Mouse (Mus musculus) megakaryocyte, embryonic 14.5 days (primary cell): Measurements from ENCODE around the gene Fsd2.

ENCODE experiments used
- FLI1 ChIP-seq: IDR thresholded peaks from 2 replicates; pipeline ENCODE4 v1.6.1; 2012; ENCODE audit warnings: low read length, inconsistent platforms, mixed read lengths
- GATA1 ChIP-seq: IDR thresholded peaks from 3 replicates; pipeline ENCODE4 v1.6.1; 2012; ENCODE audit warnings: mixed read lengths, low read length, inconsistent platforms, borderline replicate concordance

DNA sequence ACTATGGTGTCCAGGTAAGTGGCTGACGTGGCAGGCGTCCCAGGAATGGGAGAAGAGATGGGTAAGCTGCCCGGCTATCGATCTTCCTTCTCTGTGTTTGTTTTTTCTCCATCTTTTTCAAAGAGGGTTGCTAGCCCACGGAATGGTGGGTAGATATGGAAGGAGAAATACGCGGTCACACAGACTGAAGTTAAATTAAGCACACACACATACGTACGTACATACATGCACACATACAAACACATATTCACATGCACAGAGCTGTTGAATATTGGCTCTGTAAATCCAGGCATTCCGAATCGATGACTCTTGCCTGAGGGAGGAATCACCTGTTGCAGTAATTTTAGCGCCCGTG, 43.1 kb downstream of the Fsd2 start:
- no peak for TF ChIP-seq GATA1
- no peak for TF ChIP-seq FLI1
